Mouse (Mus musculus) ES-Bruce4 (cell line): ENCODE results near the gene Smim11.

Experiments used
- CTCF ChIP-seq: IDR thresholded peaks from one replicate; pipeline ENCODE4 v1.8.1; 2011; ENCODE audit warnings: low read depth, low read length
- EP300 ChIP-seq: IDR thresholded peaks from 2 replicates; pipeline ENCODE4 v1.6.1; 2011; ENCODE audit warnings: low read depth, low read length; ENCODE audit not compliant: insufficient read depth
- POLR2A ChIP-seq: IDR thresholded peaks from one replicate; pipeline ENCODE4 v1.8.1; 2011; ENCODE audit warnings: low read length; ENCODE audit not compliant: insufficient read depth

GRCm38 (mm10) chr16:92309126-92309525 lies 8.0 kb downstream of the Smim11 start:
- TF ChIP-seq POLR2A: no peak
- TF ChIP-seq EP300: no peak
- no peak for TF ChIP-seq CTCF
